Mouse (Mus musculus) granulocyte monocyte progenitor cell, adult 5-6 weeks (primary cell): Measurements from ENCODE around the gene Bicral. TPM values are rescaled to one million over a fixed set of nuclear protein-coding genes. Genes with fewer than 3 reads are reported as not detected.
"Not testable (repeated sequence)": the region's sequence is repeated elsewhere in the genome, so short reads cannot be mapped to it uniquely, and the experiment has no call there.

Source experiments
- ATAC-seq: replicated peaks from 2 replicates; pipeline ENCODE4 v1.8.0; 2016; ENCODE audit warnings: mild to moderate bottlenecking, moderate TSS enrichment, inconsistent platforms; ENCODE audit not compliant: poor library complexity, severe bottlenecking
- total RNA-seq, 2 experiments: library from RNA; stranded (forward) in 1 of 2; stranded (reverse) in 1 of 2; fragments of 200-712, 200-1000 nt in 1 of 2; fragments of >200 nt in 1 of 2; fragmentation: Nextera tagmentation in 1 of 2; gene quantifications; 2 replicates each; pipeline ENCODE4 v1.2.3; 2014 to 2017

Gene Bicral
- total RNA-seq, 2 experiments from 2014 or later, result 11.7 to 25.8 TPM

DNA sequence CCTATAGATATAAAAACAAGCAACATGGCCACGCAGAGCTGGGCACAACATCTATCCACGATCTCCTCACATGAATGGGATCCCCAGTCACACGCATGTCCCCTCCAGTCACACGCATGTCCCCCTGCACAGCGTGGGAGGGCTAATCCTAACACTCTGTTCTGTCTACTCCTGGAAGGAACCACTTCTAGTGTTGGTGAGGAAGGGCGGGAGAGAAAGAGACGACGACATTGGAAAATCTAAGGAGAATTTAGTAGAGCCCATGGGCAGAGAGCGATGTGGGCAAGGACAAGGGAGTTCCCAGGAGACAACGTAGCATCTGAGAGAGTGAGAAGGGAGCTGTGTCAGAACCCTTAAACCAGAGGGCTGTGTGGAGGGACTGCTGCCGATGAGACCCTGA is 87.7 kb downstream of the Bicral start:
- no peak for ATAC-seq

DNA sequence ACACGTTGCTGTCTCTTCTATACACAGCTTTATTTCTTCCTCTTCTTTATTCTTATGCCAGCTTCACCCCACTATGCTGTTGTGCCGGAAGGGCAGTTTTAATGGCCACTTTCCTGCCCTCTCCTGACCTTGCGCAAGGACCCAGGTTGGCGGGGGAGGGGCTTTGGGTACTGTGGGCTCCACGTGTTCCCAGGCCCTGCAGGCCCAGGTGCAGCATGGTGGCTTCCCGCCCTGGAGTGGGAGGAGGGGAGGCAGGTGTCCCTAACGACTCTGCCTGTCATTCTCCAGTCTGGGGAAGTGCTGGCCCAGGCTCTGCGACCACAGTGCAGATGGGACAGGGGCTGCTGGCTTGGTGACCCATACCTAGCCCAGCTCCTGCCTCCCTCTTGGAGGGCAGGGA is 90.4 kb downstream of the Bicral start:
- peak; percentile 50 for ATAC-seq

DNA sequence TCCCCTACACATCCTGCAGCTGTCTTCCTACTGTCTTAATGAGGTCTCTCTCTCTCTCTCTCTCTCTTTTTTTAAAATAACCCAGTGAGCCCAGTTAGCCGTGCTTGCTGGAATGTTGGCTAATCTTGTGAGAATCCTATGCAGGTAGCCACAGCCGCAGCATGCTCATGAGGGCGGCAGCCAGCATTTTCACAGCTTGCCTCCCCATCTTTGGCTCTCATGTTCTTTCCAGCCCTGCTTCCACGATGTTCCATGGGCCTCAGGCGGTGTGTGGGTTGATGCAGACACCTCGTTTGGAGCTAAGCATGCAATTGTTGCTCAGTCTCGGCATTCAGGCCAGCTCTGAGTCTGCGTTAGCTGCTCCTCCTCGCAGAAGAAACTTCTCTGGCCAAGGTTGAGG is 93.4 kb downstream of the Bicral start:
- not testable (repeated sequence) for ATAC-seq

GRCm38 (mm10) chr17:46763544-46763943 is 94.7 kb downstream of the Bicral start, which contains the start of gene Ptcra:
Ptcra (minus strand) TSS chr17:46763712.
- ATAC-seq, result no peak

- no peak for ATAC-seq
Measured at GRCm38 (mm10) chr17:46758753-46759152, 99.5 kb downstream of the Bicral start.

- peak; percentile 87 for ATAC-seq
Measured at GRCm38 (mm10) chr17:46751794-46752556, 106.3 kb downstream of the Bicral start, which contains the start of gene Cnpy3. Cnpy3 (minus strand) TSS chr17:46752214.

- ATAC-seq, result peak; percentile 76
Measured at GRCm38 (mm10) chr17:46751056-46751793, 107.1 kb downstream of the Bicral start.

- no peak for ATAC-seq
Measured at GRCm38 (mm10) chr17:46750580-46750979, 107.7 kb downstream of the Bicral start.

DNA sequence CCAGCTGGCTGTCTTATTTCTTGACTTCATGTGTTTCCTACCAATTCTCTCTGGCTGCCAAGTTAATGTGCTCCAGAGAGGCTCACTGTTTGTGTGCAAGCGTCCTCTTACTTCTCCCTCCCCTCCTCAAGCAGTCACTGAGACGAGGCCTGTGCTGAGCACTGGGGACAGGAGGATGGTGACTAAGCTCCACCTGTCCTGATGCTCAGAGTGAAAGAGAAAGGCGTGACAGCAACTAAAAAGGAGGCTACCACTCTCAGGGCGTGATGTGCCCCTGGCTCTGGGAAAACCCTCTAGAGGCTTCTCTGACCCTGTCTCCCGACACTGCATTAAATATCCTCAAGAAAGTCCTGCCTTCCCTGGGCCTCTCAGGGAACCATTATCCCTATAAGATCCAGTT is 109.0 kb downstream of the Bicral start:
- ATAC-seq, result no peak

Other genes with a start within 250 kb of the Bicral start
- gene Ptk7, start 229.0 kb downstream of the Bicral start, total RNA-seq (2014; fragmentation: Nextera tagmentation), result 3.6 and 4.3 TPM in 2 replicates
- 3.7 and 3.8 TPM in 2 replicates for gene Ptk7, start 229.0 kb downstream of the Bicral start, total RNA-seq (2017)
- gene Klc4, start 212.5 kb downstream of the Bicral start, total RNA-seq (2014; fragmentation: Nextera tagmentation), result 5.6 and 8.5 TPM in 2 replicates
- gene Klc4, start 212.5 kb downstream of the Bicral start, total RNA-seq (2017), result 7.9 and 11.5 TPM in 2 replicates
- gene Mrpl2, start 212.3 kb downstream of the Bicral start, total RNA-seq (2014; fragmentation: Nextera tagmentation), result 106 and 113 TPM in 2 replicates
- 103 and 133 TPM in 2 replicates for gene Mrpl2, start 212.3 kb downstream of the Bicral start, total RNA-seq (2017)
- 16.8 and 21.6 TPM in 2 replicates for gene Cul7, start 208.1 kb downstream of the Bicral start, total RNA-seq (2014; fragmentation: Nextera tagmentation)
- gene Cul7, start 208.1 kb downstream of the Bicral start, total RNA-seq (2017), result 10.0 and 13.2 TPM in 2 replicates
- gene Rrp36, start 184.1 kb downstream of the Bicral start, total RNA-seq (2014; fragmentation: Nextera tagmentation), result 15.7 and 21.3 TPM in 2 replicates
- 48.2 and 66.9 TPM in 2 replicates for gene Rrp36, start 184.1 kb downstream of the Bicral start, total RNA-seq (2017)
- 56.5 and 76.8 TPM in 2 replicates for gene Mea1, start 179.7 kb downstream of the Bicral start, total RNA-seq (2014; fragmentation: Nextera tagmentation)
- 73.8 and 82.4 TPM in 2 replicates for gene Mea1, start 179.7 kb downstream of the Bicral start, total RNA-seq (2017)
- gene Klhdc3, start 177.6 kb downstream of the Bicral start, total RNA-seq (2014; fragmentation: Nextera tagmentation), result 62.5 and 77.9 TPM in 2 replicates
- gene Klhdc3, start 177.6 kb downstream of the Bicral start, total RNA-seq (2017), result 26.8 and 30.9 TPM in 2 replicates
- 48.7 and 49.3 TPM in 2 replicates for gene Ppp2r5d, start 153.4 kb downstream of the Bicral start, total RNA-seq (2014; fragmentation: Nextera tagmentation)
- gene Ppp2r5d, start 153.4 kb downstream of the Bicral start, total RNA-seq (2017), result 45.9 and 57.1 TPM in 2 replicates
- 9.7 and 22.9 TPM in 2 replicates for gene Pex6, start 147.0 kb downstream of the Bicral start, total RNA-seq (2014; fragmentation: Nextera tagmentation)
- 11.3 and 13.2 TPM in 2 replicates for gene Pex6, start 147.0 kb downstream of the Bicral start, total RNA-seq (2017)
- gene Gnmt, start 129.3 kb downstream of the Bicral start, total RNA-seq (2014; fragmentation: Nextera tagmentation), result 1.1 TPM in 1 of 2 replicates, not detected in the other
- gene Gnmt, start 129.3 kb downstream of the Bicral start, total RNA-seq (2017), result 1.0 TPM in 1 of 2 replicates, not detected in the other
- 68.6 and 80.8 TPM in 2 replicates for gene Cnpy3, start 106.3 kb downstream of the Bicral start, total RNA-seq (2014; fragmentation: Nextera tagmentation)
- 100 and 121 TPM in 2 replicates for gene Cnpy3, start 106.3 kb downstream of the Bicral start, total RNA-seq (2017)
- gene Ptcra, start 94.8 kb downstream of the Bicral start, total RNA-seq (2014; fragmentation: Nextera tagmentation), result 1.3 TPM in 1 of 2 replicates, not detected in the other
- not detected in 2 replicates for gene Ptcra, start 94.8 kb downstream of the Bicral start, total RNA-seq (2017)
- 18.0 and 37.9 TPM in 2 replicates for gene 2310039H08Rik, start 85.8 kb downstream of the Bicral start, total RNA-seq (2014; fragmentation: Nextera tagmentation)
- 21.5 and 26.9 TPM in 2 replicates for gene 2310039H08Rik, start 85.8 kb downstream of the Bicral start, total RNA-seq (2017)
- gene Rpl7l1, start 75.8 kb downstream of the Bicral start, total RNA-seq (2014; fragmentation: Nextera tagmentation), result 77.5 and 102 TPM in 2 replicates
- 153 and 206 TPM in 2 replicates for gene Rpl7l1, start 75.8 kb downstream of the Bicral start, total RNA-seq (2017)
- 7.9 and 11.4 TPM in 2 replicates for gene Tbcc, start 32.2 kb upstream of the Bicral start, total RNA-seq (2014; fragmentation: Nextera tagmentation)
- gene Tbcc, start 32.2 kb upstream of the Bicral start, total RNA-seq (2017), result 9.1 and 14.0 TPM in 2 replicates
- gene Prph2, start 52.0 kb upstream of the Bicral start, total RNA-seq (2014; fragmentation: Nextera tagmentation), result not detected in 2 replicates
- gene Prph2, start 52.0 kb upstream of the Bicral start, total RNA-seq (2017), result not detected in 2 replicates
- 40.9 and 45.3 TPM in 2 replicates for gene Ubr2, start 152.1 kb upstream of the Bicral start, total RNA-seq (2014; fragmentation: Nextera tagmentation)
- 20.3 and 25.3 TPM in 2 replicates for gene Ubr2, start 152.1 kb upstream of the Bicral start, total RNA-seq (2017)